9 mouse cellular contexts compared by ENCODE assay signal in the genomic region with DNA sequence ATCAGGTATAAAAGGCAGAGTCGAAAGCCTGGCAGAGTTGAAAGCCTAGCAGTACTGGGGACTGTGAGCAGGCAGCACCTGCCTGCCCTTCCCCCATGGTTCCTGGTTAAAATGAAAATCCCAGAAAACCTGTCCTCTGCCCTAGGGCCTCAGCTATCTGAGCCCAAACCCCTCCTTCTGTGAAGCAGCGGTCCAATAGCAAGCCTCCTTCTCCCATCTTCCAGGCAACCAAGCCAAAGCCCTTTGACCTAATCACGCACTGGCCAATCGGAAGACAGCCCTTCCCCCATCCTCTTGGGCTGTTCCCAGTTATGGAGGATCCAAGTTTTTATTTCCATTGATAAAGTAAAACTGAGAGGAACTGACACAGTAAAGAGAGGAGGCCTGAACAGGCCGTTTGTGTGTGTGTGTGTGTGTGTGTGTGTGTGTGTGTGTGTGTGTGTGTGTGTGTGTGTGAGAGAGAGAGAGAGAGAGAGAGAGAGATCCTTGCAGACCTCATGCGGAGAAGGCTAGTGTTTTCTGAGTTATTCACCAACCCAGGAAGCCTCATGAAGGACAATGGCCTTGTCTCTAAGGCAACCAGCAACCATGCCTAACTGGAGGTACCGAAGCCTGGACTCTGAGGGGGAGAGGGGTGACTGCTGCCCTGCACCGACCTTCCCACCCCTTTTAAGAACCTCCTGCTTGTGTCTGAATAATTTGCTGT. TPM values are rescaled to one million over a fixed set of nuclear protein-coding genes. Genes with fewer than 3 reads are reported as not detected.
DNase-seq lines count a peak whose midpoint lies in the region; ATAC-seq lines count a peak whose summit lies in the region.
"Had no signal": no experiment of that assay in that cellular context is flagged by ENCODE, and none has a peak within 500 bp of the region (broad histone marks: within the 10 kb centered on the region; RNA-seq: fewer than 3 reads in every experiment).

No protein-coding gene starts in this region.

- H3K36me3 ChIP-seq in embryonic facial prominence, embryonic 14.5 days (ENCODE audit: control insufficient read depth, insufficient read depth, low read length): peaks cover 23% of the 10 kb centered on the region; the same call in 1 of the 2 replicates
- peaks cover 21% of the 10 kb centered on the region for H3K36me3 ChIP-seq in hindbrain, embryonic 16.5 days (ENCODE audit: control insufficient read depth, insufficient read depth, low read length)
- no peaks in the 10 kb centered on the region for H3K36me3 ChIP-seq in liver, embryonic 11.5 days (ENCODE audit: control insufficient read depth, insufficient read depth, low read length)

- H3K9ac ChIP-seq in embryonic facial prominence, embryonic 14.5 days (ENCODE audit: low read depth, low read length): no peak overlapping the region
- no peak overlapping the region for H3K9ac ChIP-seq in hindbrain, embryonic 16.5 days (ENCODE audit: low read depth, low read length)
- H3K9ac ChIP-seq in liver, embryonic 11.5 days (ENCODE audit: low read depth, low read length): no peak overlapping the region

- no peak overlapping the region for H3K4me3 ChIP-seq in embryonic facial prominence, embryonic 14.5 days (ENCODE audit: low read depth, low read length)
- no peak overlapping the region for H3K4me3 ChIP-seq in hindbrain, embryonic 16.5 days (ENCODE audit: low read length)
- no peak overlapping the region for H3K4me3 ChIP-seq in liver, embryonic 11.5 days (ENCODE audit: low read depth, low read length)
- H3K4me3 ChIP-seq: myocyte had no signal

- no peak overlapping the region for H3K4me2 ChIP-seq in embryonic facial prominence, embryonic 14.5 days (ENCODE audit: low read depth, low read length)
- H3K4me2 ChIP-seq in hindbrain, embryonic 16.5 days (ENCODE audit: low read length): no peak overlapping the region
- H3K4me2 ChIP-seq in liver, embryonic 11.5 days: peak overlapping the region; percentile 27

- peak; percentile 24 for DNase-seq in cerebellum, adult 9-10 months
- peak; percentile 68 for DNase-seq in embryonic facial prominence, embryonic 14.5 days (ENCODE audit: low spot score)
- no peak for DNase-seq in liver, embryonic 11.5 days (ENCODE audit: low spot score)
- DNase-seq in retina, embryonic 14.5 days (ENCODE audit: low spot score): peak; percentile 81
- no peak for DNase-seq in urinary bladder, postnatal 10 days (ENCODE audit: low spot score)
- DNase-seq in spleen, postnatal 36 days (ENCODE audit: low spot score in 2 of 2): no peak

- no peaks in the 10 kb centered on the region for H3K9me3 ChIP-seq in embryonic facial prominence, embryonic 14.5 days (ENCODE audit: control insufficient read depth, low read length)
- H3K9me3 ChIP-seq in hindbrain, embryonic 16.5 days (ENCODE audit: control insufficient read depth, low read length): no peaks in the 10 kb centered on the region
- H3K9me3 ChIP-seq in liver, embryonic 11.5 days (ENCODE audit: control insufficient read depth, low read length): no peaks in the 10 kb centered on the region

- 0 out of 2 replicates have a peak overlapping the region, but pooled peaks have one; percentile 28 for H3K27ac ChIP-seq in embryonic facial prominence, embryonic 14.5 days (replicated peaks; ENCODE audit: low read depth, low read length)
- H3K27ac ChIP-seq in hindbrain, embryonic 16.5 days (ENCODE audit: low read depth, low read length): peak overlapping the region; percentile 65
- peak overlapping the region; percentile 58 for H3K27ac ChIP-seq in liver, embryonic 11.5 days (ENCODE audit: low read depth, low read length)

- ATAC-seq in cerebellum, adult (ENCODE audit: insufficient number of reproducible peaks, low FRiP score, low TSS enrichment): no peak
- peak; percentile 79 for ATAC-seq in embryonic facial prominence, embryonic 14.5 days (ENCODE audit: low read depth)
- ATAC-seq in hindbrain, embryonic 16.5 days: peak; percentile 81
- peak; percentile 74 for ATAC-seq in liver, embryonic 11.5 days (replicated peaks; ENCODE audit: low FRiP score)

- no peaks in the 10 kb centered on the region for H3K27me3 ChIP-seq in embryonic facial prominence, embryonic 14.5 days (replicated peaks; ENCODE audit: control insufficient read depth, insufficient read depth, low read length)
- H3K27me3 ChIP-seq in hindbrain, embryonic 16.5 days (replicated peaks; ENCODE audit: control insufficient read depth, insufficient read depth, low read length): no peaks in the 10 kb centered on the region
- H3K27me3 ChIP-seq in liver, embryonic 11.5 days (replicated peaks; ENCODE audit: control insufficient read depth, insufficient read depth, low read length): no peaks in the 10 kb centered on the region

- 0 out of 2 replicates have a peak, but pooled peaks cover 7% of the 10 kb centered on the region for H3K4me1 ChIP-seq in embryonic facial prominence, embryonic 14.5 days (ENCODE audit: control insufficient read depth, insufficient read depth, low read length)
- H3K4me1 ChIP-seq in hindbrain, embryonic 16.5 days (ENCODE audit: control insufficient read depth, insufficient read depth, low read depth, low read length): peaks cover 28% of the 10 kb centered on the region
- no peaks in the 10 kb centered on the region for H3K4me1 ChIP-seq in liver, embryonic 11.5 days (replicated peaks; ENCODE audit: control insufficient read depth, insufficient read depth, low read length)

- 21% methylated on average over 6 of the region's 8 CpGs for WGBS in embryonic facial prominence, embryonic 14.5 days
- whole genome bisulfite sequencing in hindbrain, embryonic 16.5 days: 2% methylated on average over 8 of the region's 8 CpGs
- whole genome bisulfite sequencing in liver, embryonic 11.5 days: 43% methylated on average over 8 of the region's 8 CpGs

RNA-seq across cellular contexts. Expression of a gene that starts 12.1 kb away (rescaled TPM):
- 11.9 and 14.5 TPM in 2 replicates for polyA plus RNA-seq in embryonic facial prominence, embryonic 14.5 days (2014; fragmentation: Nextera tagmentation; extraction: Ambion mirVana)
- 32.7 and 39.2 TPM in 2 replicates for polyA plus RNA-seq in hindbrain, embryonic 16.5 days (2015; fragmentation: Nextera tagmentation; extraction: Ambion mirVana)
- 3.8 and 4.9 TPM in 2 replicates for polyA plus RNA-seq in liver, embryonic 11.5 days (2014; fragmentation: Nextera tagmentation; extraction: Ambion mirVana)

RNA-seq across cellular contexts. Expression of a gene that starts 28.5 kb away (rescaled TPM):
- 0.93 and 1.2 TPM in 2 replicates for polyA plus RNA-seq in embryonic facial prominence, embryonic 14.5 days (2014; fragmentation: Nextera tagmentation; extraction: Ambion mirVana)
- 0.66 and 0.77 TPM in 2 replicates for polyA plus RNA-seq in hindbrain, embryonic 16.5 days (2015; fragmentation: Nextera tagmentation; extraction: Ambion mirVana)
- 0.81 and 1.2 TPM in 2 replicates for polyA plus RNA-seq in liver, embryonic 11.5 days (2014; fragmentation: Nextera tagmentation; extraction: Ambion mirVana)

RNA-seq across cellular contexts. Expression of a gene that starts 56.4 kb away (rescaled TPM):
- 28.3 and 28.9 TPM in 2 replicates for polyA plus RNA-seq in embryonic facial prominence, embryonic 14.5 days (2014; fragmentation: Nextera tagmentation; extraction: Ambion mirVana)
- polyA plus RNA-seq in hindbrain, embryonic 16.5 days (2015; fragmentation: Nextera tagmentation; extraction: Ambion mirVana): 6.2 and 6.9 TPM in 2 replicates
- polyA plus RNA-seq in liver, embryonic 11.5 days (2014; fragmentation: Nextera tagmentation; extraction: Ambion mirVana): 44.8 and 47.7 TPM in 2 replicates

Comparison
In these comparisons a context has a peak if more than half of its experiments do, and no peak if none do; other contexts are left out.
1. DNase-seq: peak in cerebellum, adult 9-10 months (single experiment), embryonic facial prominence, embryonic 14.5 days (single experiment) and retina, embryonic 14.5 days (single experiment); none in liver, embryonic 11.5 days (single experiment), urinary bladder, postnatal 10 days (single experiment) and spleen, postnatal 36 days (0 of 2).
2. Peak in every context shown above with its lines, with median percentiles within 50 percentile points of each other: H3K27ac ChIP-seq.